Mouse (Mus musculus) heart, adult 11 months (tissue): Measurements from ENCODE around the gene Acp7.
"Not testable (repeated sequence)": the region's sequence is repeated elsewhere in the genome, so short reads cannot be mapped to it uniquely, and the experiment has no call there.

Source experiments
- DNase-seq: peaks from one replicate; pipeline ENCODE4 v3.0.0; 2022

Gene Acp7

GRCm38 (mm10) chr7:28631073-28631472 is at the start of gene Acp7:
Gene Acp7 (minus strand): TSS chr7:28631332.
- no peak for DNase-seq

GRCm38 (mm10) chr7:28677624-28678023 is 46.5 kb upstream of the Acp7 start:
- no peak for DNase-seq

GRCm38 (mm10) chr7:28676811-28677541 is 45.8 kb upstream of the Acp7 start:
- DNase-seq = no peak

- DNase-seq = peak; percentile 85
Measured at GRCm38 (mm10) chr7:28675746-28676145, 44.6 kb upstream of the Acp7 start.

GRCm38 (mm10) chr7:28674994-28675393 is 43.9 kb upstream of the Acp7 start:
- no peak for DNase-seq

GRCm38 (mm10) chr7:28672786-28673185 is 41.7 kb upstream of the Acp7 start:
- DNase-seq = not testable (repeated sequence)

- DNase-seq = no peak
Measured at GRCm38 (mm10) chr7:28672276-28672675, 41.1 kb upstream of the Acp7 start.

- DNase-seq = no peak
Measured at GRCm38 (mm10) chr7:28671172-28671571, 40.0 kb upstream of the Acp7 start.

GRCm38 (mm10) chr7:28665620-28666579 is 34.8 kb upstream of the Acp7 start:
- no peak for DNase-seq

GRCm38 (mm10) chr7:28656430-28656829 is 25.3 kb upstream of the Acp7 start:
- DNase-seq = no peak

- no peak for DNase-seq
Measured at GRCm38 (mm10) chr7:28651157-28651556, 20.0 kb upstream of the Acp7 start.

- DNase-seq = no peak
Measured at GRCm38 (mm10) chr7:28647016-28647415, 15.9 kb upstream of the Acp7 start.

GRCm38 (mm10) chr7:28645947-28646475 is 14.9 kb upstream of the Acp7 start:
- DNase-seq = no peak

- no peak for DNase-seq
Measured at GRCm38 (mm10) chr7:28645366-28645765, 14.2 kb upstream of the Acp7 start.

GRCm38 (mm10) chr7:28641546-28641945 is 10.4 kb upstream of the Acp7 start:
- DNase-seq = no peak

GRCm38 (mm10) chr7:28637511-28637910 is 6.4 kb upstream of the Acp7 start:
- no peak for DNase-seq

- DNase-seq = no peak
Measured at GRCm38 (mm10) chr7:28634128-28634527, 3.0 kb upstream of the Acp7 start.

GRCm38 (mm10) chr7:28624791-28625190 is 6.3 kb downstream of the Acp7 start:
- no peak for DNase-seq

GRCm38 (mm10) chr7:28619098-28619715 is 11.9 kb downstream of the Acp7 start:
- DNase-seq = no peak

GRCm38 (mm10) chr7:28605951-28606350 is 25.2 kb downstream of the Acp7 start:
- DNase-seq = no peak

- not testable (repeated sequence) for DNase-seq
Measured at GRCm38 (mm10) chr7:28603788-28604187, 27.3 kb downstream of the Acp7 start.

GRCm38 (mm10) chr7:28603136-28603535 is 28.0 kb downstream of the Acp7 start:
- peak; percentile 87 for DNase-seq

GRCm38 (mm10) chr7:28601668-28602067 is 29.5 kb downstream of the Acp7 start:
- peak; percentile 90 for DNase-seq
